ENCODE assay signal across 8 mouse cellular contexts in genomic region chr2:174761452-174762101, GRCm38 (mm10). TPM values are rescaled to one million over a fixed set of nuclear protein-coding genes. Genes with fewer than 3 reads are reported as not detected.
DNase-seq lines count a peak whose midpoint lies in the region; ATAC-seq and TF ChIP-seq lines count a peak whose summit lies in the region.

No protein-coding gene starts in this region.

- no peaks in the 10 kb centered on the region for H3K4me1 ChIP-seq in lung, embryonic 14.5 days (ENCODE audit: insufficient read depth)
- H3K4me1 ChIP-seq in hindbrain, embryonic 12.5 days, result peaks cover 13% of the 10 kb centered on the region
- peaks cover 9% of the 10 kb centered on the region for H3K4me1 ChIP-seq in neural tube, embryonic 12.5 days

- H3K9me3 ChIP-seq in lung, embryonic 14.5 days (ENCODE audit: low read depth, low read length), result no peaks in the 10 kb centered on the region
- no peaks in the 10 kb centered on the region for H3K9me3 ChIP-seq in hindbrain, embryonic 12.5 days (replicated peaks)
- H3K9me3 ChIP-seq in neural tube, embryonic 12.5 days, result no peaks in the 10 kb centered on the region

- peak overlapping the region; percentile 56 for H3K4me3 ChIP-seq in lung, embryonic 14.5 days (ENCODE audit: low read depth, low read length)
- H3K4me3 ChIP-seq in hindbrain, embryonic 12.5 days, result peak overlapping the region; percentile 11
- no peak overlapping the region for H3K4me3 ChIP-seq in neural tube, embryonic 12.5 days

- H3K27me3 ChIP-seq in lung, embryonic 14.5 days (ENCODE audit: insufficient read depth, low read length), result no peaks in the 10 kb centered on the region
- H3K27me3 ChIP-seq in hindbrain, embryonic 12.5 days, result peaks cover 20% of the 10 kb centered on the region
- H3K27me3 ChIP-seq in neural tube, embryonic 12.5 days (replicated peaks), result peaks cover 17% of the 10 kb centered on the region

- ATAC-seq in lung, embryonic 14.5 days (ENCODE audit: insufficient read depth), result peak; percentile 53
- no peak for ATAC-seq in hindbrain, embryonic 12.5 days (ENCODE audit: low FRiP score)
- ATAC-seq in neural tube, embryonic 12.5 days (ENCODE audit: low FRiP score, low read depth), result 0 out of 2 replicates have a peak, but pooled peaks have one; percentile 26

- no peak for TF ChIP-seq CTCF in lung, embryonic 14.5 days (IDR thresholded peaks at IDR 0.05; ENCODE audit: low read depth)

- H3K36me3 ChIP-seq in lung, embryonic 14.5 days (ENCODE audit: insufficient read depth), result no peaks in the 10 kb centered on the region
- H3K36me3 ChIP-seq in hindbrain, embryonic 12.5 days, result no peaks in the 10 kb centered on the region
- H3K36me3 ChIP-seq in neural tube, embryonic 12.5 days, result no peaks in the 10 kb centered on the region

- peak overlapping the region; percentile 70 for H3K27ac ChIP-seq in lung, embryonic 14.5 days (ENCODE audit: low read depth)
- no peak overlapping the region for H3K27ac ChIP-seq in hindbrain, embryonic 12.5 days
- H3K27ac ChIP-seq in neural tube, embryonic 12.5 days, result no peak overlapping the region

- WGBS in lung, embryonic 14.5 days, result 49% methylated on average over 6 of the region's 6 CpGs
- 49% methylated on average over 6 of the region's 6 CpGs for WGBS in hindbrain, embryonic 12.5 days
- WGBS in neural tube, embryonic 12.5 days, result 66% methylated on average over 6 of the region's 6 CpGs

- peak overlapping the region; percentile 72 for H3K9ac ChIP-seq in lung, embryonic 14.5 days
- H3K9ac ChIP-seq in hindbrain, embryonic 12.5 days, result 0 out of 2 replicates have a peak overlapping the region, but pooled peaks have one; percentile 47
- no peak overlapping the region; the same call in 1 of the 2 replicates for H3K9ac ChIP-seq in neural tube, embryonic 12.5 days

- DNase-seq in gastrocnemius, postnatal 10 days, result peak; percentile 27
- DNase-seq in gastrocnemius, postnatal 25 days, result no peak
- peak; percentile 31 for DNase-seq in lung, embryonic 14.5 days
- DNase-seq in lung, adult 18-20 months, result no peak
- no peak for DNase-seq in layer of hippocampus, adult 18-20 months (ENCODE audit: low spot score in 2 of 2)
- DNase-seq in frontal cortex, postnatal 10 days (ENCODE audit: low spot score in 2 of 2), result no peak

- peak overlapping the region; percentile 95 for H3K4me2 ChIP-seq in lung, embryonic 14.5 days
- peak overlapping the region; percentile 77 for H3K4me2 ChIP-seq in hindbrain, embryonic 12.5 days (replicated peaks)
- peak overlapping the region; percentile 79 for H3K4me2 ChIP-seq in neural tube, embryonic 12.5 days (replicated peaks)

RNA-seq across cellular contexts. Expression of gene Edn3, which starts 1.2 kb away (rescaled TPM):
- 1 to 10 TPM; 8.6 to 8.8 TPM for total RNA-seq in gastrocnemius, postnatal 10 days (2021)
- 1 to 10 TPM in 1 of 2 experiments, under 1 TPM in 1; 1.00 to 1.6 TPM for total RNA-seq in gastrocnemius, postnatal 25 days (2021)
- 24.2 and 26.0 TPM in 2 replicates for polyA plus RNA-seq in lung, embryonic 14.5 days (2014; fragmentation: Nextera tagmentation; extraction: Ambion mirVana)
- polyA plus RNA-seq in hindbrain, embryonic 12.5 days (2016; fragmentation: Nextera tagmentation; extraction: Ambion mirVana), result 11.1 and 13.1 TPM in 2 replicates
- polyA plus RNA-seq in neural tube, embryonic 12.5 days (2016; fragmentation: Nextera tagmentation; extraction: Ambion mirVana), result 7.2 and 8.0 TPM in 2 replicates
- 1 to 10 TPM; 3.0 to 3.4 TPM for total RNA-seq in layer of hippocampus, adult 18-20 months (2021)

Comparison
In these comparisons a context has a peak if more than half of its experiments do, and no peak if none do; other contexts are left out.
1. DNase-seq: peak in gastrocnemius, postnatal 10 days (single experiment) and lung, embryonic 14.5 days (single experiment); none in gastrocnemius, postnatal 25 days (single experiment), lung, adult 18-20 months (0 of 2), layer of hippocampus, adult 18-20 months (0 of 2) and frontal cortex, postnatal 10 days (0 of 2).
2. Peak in every context shown above with its lines, with median percentiles within 50 percentile points of each other: H3K4me2 ChIP-seq.